Mouse (Mus musculus): Measurements from ENCODE around the gene Ttc16.

GRCm38 (mm10) chr2:32775359-32776074 is at the start of gene Ttc16, which contains the start of gene Ptrh1:
- TF ChIP-seq CTCF (conservative IDR thresholded peaks at IDR 0.05; ENCODE audit: insufficient read depth, insufficient read length, low read depth, low read length) = 0 out of 2 replicates have a peak, but pooled peaks have one; percentile 3
- no peak for TF ChIP-seq POLR2A (IDR thresholded peaks at IDR 0.05; ENCODE audit: low read depth, low read length)

Measured in kidney, adult 2 months (tissue).